Mouse (Mus musculus) midbrain, embryonic 12.5 days (tissue): ENCODE results near the gene Tmc3. TPM values are rescaled to one million over a fixed set of nuclear protein-coding genes. Genes with fewer than 3 reads are reported as not detected.

ENCODE experiments used
- ATAC-seq: fragments of 200-750 bp; cut with Nextera tagmentation; 2 replicates; pipeline ENCODE4 v1.8.0; 2017; ENCODE audit warnings: low read depth, moderate TSS enrichment, moderate library complexity; ENCODE audit not compliant: low FRiP score
- H3K27ac ChIP-seq: fragments of 300-500 bp; sonication (generic); replicated peaks from 2 replicates; pipeline ENCODE4 v1.5.1; 2016; ENCODE audit warnings: mild to moderate bottlenecking
- H3K27me3 ChIP-seq: fragments of 300-500 bp; sonication (generic); 2 replicates; pipeline ENCODE4 v1.6.1; 2016; ENCODE audit warnings: mild to moderate bottlenecking
- H3K36me3 ChIP-seq: fragments of 300-500 bp; sonication (generic); 2 replicates; pipeline ENCODE4 v1.6.1; 2016
- H3K4me1 ChIP-seq: fragments of 300-500 bp; sonication (generic); 2 replicates; pipeline ENCODE4 v1.6.1; 2016
- H3K4me2 ChIP-seq: fragments of 300-500 bp; sonication (generic); replicated peaks from 2 replicates; pipeline ENCODE4 v1.6.1; 2016; ENCODE audit warnings: mild to moderate bottlenecking, moderate library complexity
- H3K4me3 ChIP-seq: fragments of 300-500 bp; sonication (generic); 2 replicates; pipeline ENCODE4 v1.5.1; 2016; ENCODE audit warnings: mild to moderate bottlenecking
- H3K9ac ChIP-seq: fragments of 300-500 bp; sonication (generic); replicated peaks from 2 replicates; pipeline ENCODE4 v1.6.1; 2016; ENCODE audit warnings: mild to moderate bottlenecking, moderate library complexity
- H3K9me3 ChIP-seq: fragments of 300-500 bp; sonication (generic); 2 replicates; pipeline ENCODE4 v1.6.1; 2016; ENCODE audit warnings: mild to moderate bottlenecking
- WGBS: fragments of 180-500 bp; shearing (Covaris S2); methylation state at CpG from one replicate; pipeline ENCODE4 v1.1.7; 2016; 5-methylcytosine and 5-hydroxymethylcytosine counted together
- polyA plus RNA-seq: library from polyadenylated mRNA; unstranded; fragments of >200 nt; fragmentation: Nextera tagmentation; extraction: Ambion mirVana; gene quantifications from 2 replicates; pipeline ENCODE4 v1.2.1, GENCODE M21; 2016

Tmc3 gene
- polyA plus RNA-seq, 1 experiment from 2014 or later = 0.69 TPM

DNA sequence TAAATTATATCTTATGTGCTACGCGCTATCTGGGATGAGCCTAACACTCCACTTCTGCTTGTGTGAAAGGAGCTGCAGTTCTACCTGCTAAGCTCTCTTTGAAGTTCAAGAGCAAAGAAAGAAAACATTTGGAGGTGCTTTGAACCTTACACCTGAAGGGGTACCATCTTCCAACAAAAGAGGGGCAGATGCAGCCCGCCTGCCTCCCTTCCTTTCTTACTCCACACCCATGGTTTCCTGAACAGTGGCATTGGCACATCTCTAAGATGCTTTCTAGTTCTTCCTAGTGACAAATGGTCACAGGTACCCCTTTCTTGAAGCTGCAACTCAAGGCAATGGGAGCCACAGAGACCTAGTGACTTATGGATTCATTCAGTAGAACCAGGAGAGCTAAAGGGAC, 77.0 kb downstream of the Tmc3 start:
- ATAC-seq = no peak
- H3K36me3 ChIP-seq = no peaks in the 10 kb centered on the region
- H3K4me3 ChIP-seq = no peak overlapping the region
- no peak overlapping the region for H3K4me2 ChIP-seq
- H3K9me3 ChIP-seq = no peaks in the 10 kb centered on the region
- H3K27ac ChIP-seq = no peak overlapping the region
- H3K27me3 ChIP-seq = no peaks in the 10 kb centered on the region
- no peak overlapping the region for H3K9ac ChIP-seq
- WGBS = 88% methylated on average over 3 of the region's 3 CpGs
- no peaks in the 10 kb centered on the region for H3K4me1 ChIP-seq

DNA sequence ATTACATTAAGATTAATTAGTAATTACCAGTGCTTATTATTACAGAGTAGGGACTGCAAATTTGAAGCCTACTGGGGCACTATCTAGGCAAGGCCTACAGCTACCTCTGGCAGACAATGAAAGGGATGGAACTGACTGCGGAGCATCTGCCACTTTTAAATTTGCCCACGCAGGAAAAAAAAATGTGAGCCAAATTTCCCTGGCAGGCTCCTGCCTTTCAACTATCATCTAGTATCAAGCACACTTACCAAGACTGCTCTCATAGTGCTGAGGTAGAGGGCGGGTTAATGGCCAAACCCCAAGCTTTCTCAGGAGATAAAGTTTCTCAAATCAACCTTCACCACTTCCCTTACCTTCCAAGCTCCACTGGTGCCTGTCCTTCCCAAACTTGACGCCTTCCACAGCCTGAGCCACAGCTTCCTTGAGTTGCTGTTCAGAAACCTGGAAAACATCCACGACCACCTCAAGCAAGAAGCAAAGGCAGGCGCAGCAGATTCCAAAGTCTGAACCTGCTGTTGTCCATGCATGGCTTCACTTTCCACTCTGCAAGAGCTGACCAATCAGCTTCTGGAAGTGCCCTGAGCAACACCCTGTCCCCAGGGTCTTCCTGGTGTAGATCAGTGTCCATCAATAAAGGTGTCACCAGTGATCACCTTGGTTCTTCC, 78.1 kb downstream of the Tmc3 start:
- ATAC-seq = no peak
- Histone ChIP-seq H3K27me3 (no peaks in the 10 kb centered on the region), H3K36me3 (no peaks in the 10 kb centered on the region), H3K9me3 (no peaks in the 10 kb centered on the region), H3K9ac (no peak overlapping the region), H3K4me3 (no peak overlapping the region), H3K4me2 (no peak overlapping the region), H3K27ac (no peak overlapping the region), H3K4me1 (no peaks in the 10 kb centered on the region)
- 87% methylated on average over 6 of the region's 6 CpGs for WGBS

DNA sequence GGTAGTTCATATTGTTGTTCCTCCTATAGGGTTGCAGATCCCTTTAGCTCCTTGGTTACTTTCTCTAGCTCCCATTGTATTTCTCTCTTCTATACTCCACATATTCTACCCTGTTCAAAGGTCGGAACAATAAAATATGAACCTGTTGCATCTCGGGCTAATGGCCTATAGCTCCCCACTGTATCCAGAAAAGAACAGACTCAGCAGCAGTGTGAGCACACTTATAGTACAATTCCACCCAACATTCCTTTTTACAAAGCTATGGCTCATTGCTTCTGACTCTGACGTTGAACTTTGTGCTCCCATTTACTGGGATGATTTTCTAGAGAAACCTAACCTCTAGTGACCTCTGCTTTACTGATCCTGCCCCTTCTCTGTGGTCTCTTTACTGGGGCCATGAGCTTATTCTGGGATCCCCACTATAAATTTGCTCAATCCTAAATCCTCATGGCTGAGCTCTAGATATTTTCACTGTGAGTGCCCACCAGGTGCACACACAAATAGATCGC, 81.4 kb downstream of the Tmc3 start:
- H3K27me3 ChIP-seq = no peaks in the 10 kb centered on the region
- H3K4me1 ChIP-seq = no peaks in the 10 kb centered on the region
- H3K36me3 ChIP-seq = no peaks in the 10 kb centered on the region
- no peak overlapping the region for H3K27ac ChIP-seq
- no peak for ATAC-seq
- no peak overlapping the region for H3K4me2 ChIP-seq
- no peak overlapping the region for H3K9ac ChIP-seq
- H3K9me3 ChIP-seq = no peaks in the 10 kb centered on the region
- 88% methylated on average over 4 of the region's 4 CpGs for WGBS
- H3K4me3 ChIP-seq = no peak overlapping the region

DNA sequence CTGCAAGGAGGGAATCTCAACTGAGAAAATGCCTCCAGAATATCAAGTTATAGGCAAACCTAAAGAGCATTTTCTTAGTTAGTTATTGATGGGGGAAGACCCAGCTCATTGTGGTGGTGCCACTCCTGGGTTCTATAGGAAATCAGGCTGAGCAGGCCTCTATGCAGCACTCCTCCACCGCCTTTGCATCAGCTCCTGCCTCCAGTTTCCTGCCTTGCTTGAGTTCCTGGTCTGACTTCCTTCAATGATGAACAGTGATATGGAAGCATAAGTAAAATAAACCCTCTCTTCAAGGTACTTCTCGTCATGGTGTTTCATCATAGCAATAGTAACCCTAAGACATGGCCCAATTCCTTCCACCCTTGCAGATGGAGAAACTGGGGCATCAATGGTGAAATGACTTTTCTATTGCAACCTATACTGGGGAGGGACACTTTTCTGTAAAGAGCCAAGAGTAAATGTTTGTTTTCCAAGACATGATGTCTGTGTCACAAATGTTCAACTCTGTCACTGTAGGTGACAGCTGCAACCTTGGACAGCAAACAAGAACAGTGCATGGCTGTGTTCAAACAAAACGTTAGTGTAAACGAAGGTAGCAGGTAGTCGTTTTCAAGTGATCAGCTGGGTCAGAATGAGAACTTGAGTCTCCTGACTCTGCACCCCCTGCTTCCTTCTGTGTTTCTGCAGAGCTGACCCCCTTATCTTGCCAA, 83.4 kb downstream of the Tmc3 start:
- no peak overlapping the region for H3K4me2 ChIP-seq
- H3K4me3 ChIP-seq = no peak overlapping the region
- whole genome bisulfite sequencing = 88% methylated on average over 5 of the region's 5 CpGs
- H3K9ac ChIP-seq = no peak overlapping the region
- H3K36me3 ChIP-seq = no peaks in the 10 kb centered on the region
- no peaks in the 10 kb centered on the region for H3K9me3 ChIP-seq
- H3K27ac ChIP-seq = no peak overlapping the region
- no peak for ATAC-seq
- H3K27me3 ChIP-seq = no peaks in the 10 kb centered on the region
- H3K4me1 ChIP-seq = no peaks in the 10 kb centered on the region

DNA sequence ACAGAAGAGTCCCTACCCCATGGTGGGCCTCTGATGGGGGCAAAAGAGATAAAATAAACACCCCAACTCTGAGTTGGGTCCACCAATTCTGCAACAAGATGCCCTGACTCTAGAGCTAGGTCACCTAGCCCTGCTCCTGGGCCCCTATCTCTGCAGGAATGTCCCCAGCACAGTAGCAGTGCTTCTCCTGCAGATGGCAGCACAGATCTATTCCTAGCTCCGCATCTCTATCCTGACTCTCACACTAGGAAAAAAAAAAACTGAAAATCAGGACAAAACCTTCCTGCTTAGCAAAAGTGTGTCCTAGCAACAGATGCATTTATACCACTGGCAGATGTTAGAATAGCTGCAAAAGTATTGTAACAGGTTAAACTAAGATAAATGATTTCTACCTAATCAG, 84.0 kb downstream of the Tmc3 start:
- peak; percentile 47; the same call in 1 of the 2 replicates for ATAC-seq
- 22% methylated on average over 1 of the region's 1 CpGs for WGBS
- Histone ChIP-seq H3K4me3 (no peak overlapping the region), H3K27me3 (no peaks in the 10 kb centered on the region), H3K36me3 (no peaks in the 10 kb centered on the region), H3K27ac (no peak overlapping the region), H3K9me3 (no peaks in the 10 kb centered on the region), H3K4me1 (no peaks in the 10 kb centered on the region), H3K4me2 (no peak overlapping the region), H3K9ac (no peak overlapping the region)

DNA sequence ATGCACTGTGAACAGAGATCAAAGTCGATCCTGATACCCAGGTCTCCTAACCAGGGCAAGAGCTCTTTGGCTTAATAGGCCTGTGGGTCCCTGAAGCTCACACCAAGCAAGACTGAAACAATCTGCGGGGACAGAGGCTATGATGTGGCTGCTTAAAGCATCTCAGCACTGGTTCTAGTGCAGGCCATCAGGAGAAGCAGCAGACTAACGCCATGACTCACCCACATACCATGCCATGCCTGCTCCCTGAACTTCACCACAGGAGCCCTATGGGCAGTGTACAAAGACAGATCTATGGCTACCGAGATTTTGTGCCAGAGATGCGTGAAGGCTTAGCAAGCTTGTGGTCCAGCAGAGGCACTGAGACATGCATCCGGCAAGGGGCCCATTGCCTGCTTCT, 86.8 kb downstream of the Tmc3 start:
- Histone ChIP-seq H3K4me2 (no peak overlapping the region), H3K27me3 (no peaks in the 10 kb centered on the region), H3K9me3 (no peaks in the 10 kb centered on the region), H3K36me3 (no peaks in the 10 kb centered on the region), H3K27ac (no peak overlapping the region), H3K4me1 (no peaks in the 10 kb centered on the region), H3K9ac (no peak overlapping the region), H3K4me3 (no peak overlapping the region)
- no peak for ATAC-seq
- 88% methylated on average over 6 of the region's 6 CpGs for WGBS

Other genes starting within 250 kb of the Tmc3 start
- gene Stard5, start 47.0 kb downstream of the Tmc3 start, polyA plus RNA-seq = 10.8 and 12.0 TPM in 2 replicates
- 1.1 and 1.4 TPM in 2 replicates for gene Il16, start 160.8 kb downstream of the Tmc3 start, polyA plus RNA-seq
- not detected in 2 replicates for gene Cfap161, start 210.0 kb downstream of the Tmc3 start, polyA plus RNA-seq